Mouse (Mus musculus) C2C12 (cell line): ENCODE measurements around the gene 2610301B20Rik.

ENCODE experiments used
- CTCF ChIP-seq: IDR thresholded peaks from one replicate; pipeline ENCODE4 v1.5.1; 2011; ENCODE audit not compliant: control insufficient read depth, insufficient read depth, insufficient read length
- USF1 ChIP-seq: IDR thresholded peaks from one replicate; pipeline ENCODE4 v1.6.1; 2011; ENCODE audit warnings: low read depth, mild to moderate bottlenecking, control low read depth, moderate library complexity

DNA sequence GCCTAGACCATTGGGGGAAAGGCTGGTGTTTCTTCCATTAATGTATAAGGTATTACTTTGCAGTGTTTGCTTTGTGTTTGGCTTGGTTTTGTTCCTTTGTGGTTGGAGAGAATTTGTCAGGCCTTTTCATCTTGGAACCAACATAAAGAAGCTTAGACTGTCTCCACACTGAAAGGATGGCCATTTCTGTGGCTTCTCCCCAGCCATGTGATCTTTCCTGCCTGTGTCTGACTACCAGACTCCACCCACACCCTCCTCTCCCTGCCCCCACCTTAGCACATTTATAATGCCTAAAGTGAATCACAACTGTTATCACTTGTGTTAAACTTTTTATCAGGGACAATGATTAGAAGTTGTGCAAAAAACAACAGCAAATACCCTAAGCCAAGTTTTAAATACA is 1.1 kb downstream of the 2610301B20Rik start:
- no peak for TF ChIP-seq CTCF
- TF ChIP-seq USF1 = peak; percentile 67
